Mouse (Mus musculus): ENCODE results near the gene Fgf11.
A peak's percentile ranks its signal among the peaks of the same experiment; 100 is the strongest.

DNA sequence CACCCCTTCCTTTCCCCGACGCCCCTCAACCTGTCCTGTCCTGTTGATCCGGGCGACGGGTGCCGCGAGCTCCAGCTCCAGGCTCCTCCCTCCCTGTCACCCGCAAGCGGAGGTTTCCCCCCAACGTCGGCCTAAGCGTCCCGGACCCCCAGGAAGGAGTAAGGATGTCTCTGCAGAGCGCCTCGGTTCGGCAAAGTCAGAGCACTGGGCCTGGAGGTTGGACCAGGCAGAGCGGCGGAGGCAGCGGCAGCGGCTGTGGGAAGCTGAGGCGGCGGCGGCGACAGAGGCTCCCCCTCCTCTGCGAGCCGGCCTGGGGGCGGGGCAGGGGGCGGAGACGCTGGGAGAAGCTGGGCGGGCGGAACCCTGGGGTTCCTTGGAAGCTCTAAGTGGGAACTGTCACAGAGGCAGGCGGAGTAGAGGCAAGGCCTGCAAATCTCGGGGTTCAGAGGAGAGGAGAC is 1.0 kb upstream of the Fgf11 start:
- TF ChIP-seq CTCF (IDR thresholded peaks at IDR 0.05; ENCODE audit: insufficient read depth, low read depth, low read length) (no peak), POLR2A (IDR thresholded peaks at IDR 0.05; ENCODE audit: insufficient read depth, low read depth, low read length) (peak; percentile 59; the same call in 1 of the 2 replicates)
